Mouse (Mus musculus): ENCODE results near the gene Fam189b. TPM values are rescaled to one million over a fixed set of nuclear protein-coding genes. Genes with fewer than 3 reads are reported as not detected.

The Fam189b gene
- polyA plus RNA-seq, 1 experiment from 2014 or later: 33.4 TPM

- H3K36me3 ChIP-seq: peaks cover 6% of the 10 kb centered on the region; the same call in 1 of the 2 replicates
- no peak overlapping the region for H3K4me3 ChIP-seq
- no peak for ATAC-seq (ENCODE audit: low FRiP score)
- H3K27me3 ChIP-seq: no peaks in the 10 kb centered on the region
- 77% methylated on average over 1 of the region's 1 CpGs for WGBS
- no peak overlapping the region for H3K27ac ChIP-seq
- H3K4me2 ChIP-seq (replicated peaks): no peak overlapping the region
- H3K9me3 ChIP-seq (replicated peaks): no peaks in the 10 kb centered on the region
- H3K9ac ChIP-seq: no peak overlapping the region
- peaks cover 10% of the 10 kb centered on the region for H3K4me1 ChIP-seq
Observed at GRCm38 (mm10) chr3:89193351-89193750, 10.4 kb downstream of the Fam189b start.

- Histone ChIP-seq H3K27ac (no peak overlapping the region), H3K4me1 (peaks cover 10% of the 10 kb centered on the region), H3K4me3 (no peak overlapping the region), H3K27me3 (no peaks in the 10 kb centered on the region), H3K4me2 (replicated peaks) (no peak overlapping the region), H3K9me3 (replicated peaks) (no peaks in the 10 kb centered on the region), H3K36me3 (peaks cover 1% of the 10 kb centered on the region; the same call in 1 of the 2 replicates), H3K9ac (no peak overlapping the region)
- 88% methylated on average over 2 of the region's 2 CpGs for WGBS
- no peak for ATAC-seq (ENCODE audit: low FRiP score)
Observed at GRCm38 (mm10) chr3:89193853-89194252, 10.9 kb downstream of the Fam189b start.

GRCm38 (mm10) chr3:89195979-89196877 lies 13.3 kb downstream of the Fam189b start:
- Histone ChIP-seq H3K4me1 (peaks cover 10% of the 10 kb centered on the region), H3K36me3 (no peaks in the 10 kb centered on the region), H3K4me3 (peak overlapping the region; percentile 36), H3K9ac (peak overlapping the region; percentile 63), H3K27ac (peak overlapping the region; percentile 82), H3K4me2 (replicated peaks) (peak overlapping the region; percentile 59), H3K9me3 (replicated peaks) (no peaks in the 10 kb centered on the region), H3K27me3 (no peaks in the 10 kb centered on the region)
- WGBS: 10% methylated on average over 33 of the region's 33 CpGs
- ATAC-seq (ENCODE audit: low FRiP score): peak; percentile 96

GRCm38 (mm10) chr3:89199839-89200238 lies 16.9 kb downstream of the Fam189b start:
- Histone ChIP-seq H3K27me3 (no peaks in the 10 kb centered on the region), H3K36me3 (peaks cover 8% of the 10 kb centered on the region), H3K4me2 (replicated peaks) (no peak overlapping the region), H3K4me3 (no peak overlapping the region), H3K4me1 (peaks cover 15% of the 10 kb centered on the region), H3K9ac (no peak overlapping the region), H3K27ac (no peak overlapping the region), H3K9me3 (replicated peaks) (no peaks in the 10 kb centered on the region)
- WGBS: 79% methylated on average over 3 of the region's 3 CpGs
- no peak for ATAC-seq (ENCODE audit: low FRiP score)

- no peaks in the 10 kb centered on the region for H3K9me3 ChIP-seq (replicated peaks)
- peak within 1 kb of the TSS; percentile 56 for H3K4me3 ChIP-seq
Observed at GRCm38 (mm10) chr3:89202253-89203141, 19.6 kb downstream of the Fam189b start, which contains the start of gene Gba. Gene Gba (plus strand): TSS chr3:89202928.

GRCm38 (mm10) chr3:89203142-89203514 lies 20.2 kb downstream of the Fam189b start:
- peak; percentile 49; the same call in 1 of the 2 replicates for ATAC-seq (ENCODE audit: low FRiP score)
- Histone ChIP-seq H3K27ac (no peak overlapping the region), H3K4me3 (peak overlapping the region; percentile 56), H3K9me3 (replicated peaks) (no peaks in the 10 kb centered on the region), H3K4me2 (replicated peaks) (peak overlapping the region; percentile 75), H3K36me3 (peaks cover 40% of the 10 kb centered on the region), H3K9ac (peak overlapping the region; percentile 55), H3K27me3 (no peaks in the 10 kb centered on the region), H3K4me1 (peaks cover 5% of the 10 kb centered on the region)
- 40% methylated on average over 5 of the region's 5 CpGs for WGBS

More at GRCm38 (mm10) chr3:89202253-89203141, 19.6 kb downstream of the Fam189b start, which contains the start of gene Gba:
- H3K9ac ChIP-seq: peak within 1 kb of the TSS; percentile 55
- peak within 1 kb of the TSS; percentile 75 for H3K4me2 ChIP-seq (replicated peaks)
- H3K27ac ChIP-seq: no peak within 1 kb of the TSS
- WGBS: 27% methylated on average over 13 of the region's 13 CpGs
- ATAC-seq (ENCODE audit: low FRiP score): peak; percentile 85
- H3K27me3 ChIP-seq: no peaks in the 10 kb centered on the region
- H3K4me1 ChIP-seq: peaks cover 5% of the 10 kb centered on the region
- H3K36me3 ChIP-seq: peaks cover 34% of the 10 kb centered on the region

- Histone ChIP-seq H3K9ac (no peak overlapping the region), H3K27me3 (no peaks in the 10 kb centered on the region), H3K36me3 (peaks cover 70% of the 10 kb centered on the region), H3K4me3 (no peak overlapping the region), H3K4me1 (peaks cover 5% of the 10 kb centered on the region), H3K4me2 (replicated peaks) (no peak overlapping the region), H3K27ac (no peak overlapping the region), H3K9me3 (replicated peaks) (no peaks in the 10 kb centered on the region)
- ATAC-seq (ENCODE audit: low FRiP score): no peak
- 94% methylated on average over 7 of the region's 7 CpGs for WGBS
Observed at GRCm38 (mm10) chr3:89206079-89206478, 23.1 kb downstream of the Fam189b start.

- no peak overlapping the region for H3K4me3 ChIP-seq
- peaks cover 5% of the 10 kb centered on the region for H3K4me1 ChIP-seq
- 89% methylated on average over 2 of the region's 2 CpGs for WGBS
- no peak for ATAC-seq (ENCODE audit: low FRiP score)
- H3K4me2 ChIP-seq (replicated peaks): no peak overlapping the region
- no peaks in the 10 kb centered on the region for H3K9me3 ChIP-seq (replicated peaks)
- H3K9ac ChIP-seq: no peak overlapping the region
- H3K27ac ChIP-seq: no peak overlapping the region
- peaks cover 70% of the 10 kb centered on the region for H3K36me3 ChIP-seq
- no peaks in the 10 kb centered on the region for H3K27me3 ChIP-seq
Observed at GRCm38 (mm10) chr3:89206695-89207094, 23.8 kb downstream of the Fam189b start.

GRCm38 (mm10) chr3:89208075-89208657 lies 25.2 kb downstream of the Fam189b start:
- Histone ChIP-seq H3K27ac (no peak overlapping the region), H3K9ac (no peak overlapping the region), H3K4me1 (peaks cover 13% of the 10 kb centered on the region), H3K9me3 (replicated peaks) (no peaks in the 10 kb centered on the region), H3K4me2 (replicated peaks) (no peak overlapping the region), H3K27me3 (no peaks in the 10 kb centered on the region), H3K4me3 (no peak overlapping the region), H3K36me3 (peaks cover 70% of the 10 kb centered on the region)
- no peak for ATAC-seq (ENCODE audit: low FRiP score)
- 91% methylated on average over 13 of the region's 13 CpGs for WGBS

- H3K4me1 ChIP-seq: peaks cover 10% of the 10 kb centered on the region
- H3K4me2 ChIP-seq (replicated peaks): no peak overlapping the region
- no peak overlapping the region for H3K27ac ChIP-seq
- no peaks in the 10 kb centered on the region for H3K27me3 ChIP-seq
- H3K4me3 ChIP-seq: no peak overlapping the region
- ATAC-seq (ENCODE audit: low FRiP score): no peak
- 90% methylated on average over 6 of the region's 6 CpGs for WGBS
- no peaks in the 10 kb centered on the region for H3K9me3 ChIP-seq (replicated peaks)
- H3K36me3 ChIP-seq: peaks cover 70% of the 10 kb centered on the region
- no peak overlapping the region for H3K9ac ChIP-seq
Observed at GRCm38 (mm10) chr3:89208736-89209135, 25.8 kb downstream of the Fam189b start.

GRCm38 (mm10) chr3:89209731-89210130 lies 26.8 kb downstream of the Fam189b start:
- ATAC-seq (ENCODE audit: low FRiP score): no peak
- Histone ChIP-seq H3K4me2 (replicated peaks) (no peak overlapping the region), H3K9ac (no peak overlapping the region), H3K4me1 (peaks cover 12% of the 10 kb centered on the region), H3K27me3 (no peaks in the 10 kb centered on the region), H3K27ac (no peak overlapping the region), H3K4me3 (no peak overlapping the region), H3K36me3 (peaks cover 63% of the 10 kb centered on the region), H3K9me3 (replicated peaks) (no peaks in the 10 kb centered on the region)
- WGBS: 93% methylated on average over 7 of the region's 7 CpGs

- no peak overlapping the region for H3K27ac ChIP-seq
- no peaks in the 10 kb centered on the region for H3K27me3 ChIP-seq
- 88% methylated on average over 13 of the region's 13 CpGs for WGBS
- peaks cover 16% of the 10 kb centered on the region for H3K4me1 ChIP-seq
- no peak overlapping the region for H3K4me2 ChIP-seq (replicated peaks)
- no peak for ATAC-seq (ENCODE audit: low FRiP score)
- H3K9ac ChIP-seq: no peak overlapping the region
- H3K9me3 ChIP-seq (replicated peaks): no peaks in the 10 kb centered on the region
- no peak overlapping the region for H3K4me3 ChIP-seq
- peaks cover 59% of the 10 kb centered on the region for H3K36me3 ChIP-seq
Observed at GRCm38 (mm10) chr3:89210162-89210561, 27.2 kb downstream of the Fam189b start.
